Mouse (Mus musculus): ENCODE data around the gene Dnase1l2. TPM values are rescaled to one million over a fixed set of nuclear protein-coding genes. Genes with fewer than 3 reads are reported as not detected.

Dnase1l2 gene
- polyA plus RNA-seq, 2 experiments = 3.5 to 18.0 TPM

GRCm38 (mm10) chr17:24394456-24394855, 48.4 kb downstream of the Dnase1l2 start:
- no peak overlapping the region for H3K27ac ChIP-seq (replicated peaks; ENCODE audit: low read depth, low read length)
- no peak for TF ChIP-seq POLR2A (IDR thresholded peaks at IDR 0.05; ENCODE audit: borderline replicate concordance, extremely low read depth, insufficient read depth, insufficient read length)
- no peak for ATAC-seq (ENCODE audit: low FRiP score, low read depth)
- no peak overlapping the region for H3K9ac ChIP-seq (ENCODE audit: low read depth, low read length, severe bottlenecking)
- H3K4me2 ChIP-seq (replicated peaks; ENCODE audit: low read depth, low read length, severe bottlenecking) = no peak overlapping the region
- WGBS = 78% methylated on average over 7 of the region's 7 CpGs
- H3K4me3 ChIP-seq (replicated peaks; ENCODE audit: low read length) = no peak overlapping the region
- no peaks in the 10 kb centered on the region for H3K27me3 ChIP-seq (ENCODE audit: control insufficient read depth, insufficient read depth, low read length)
- no peaks in the 10 kb centered on the region for H3K9me3 ChIP-seq (ENCODE audit: control insufficient read depth, low read length)
- no peak for DNase-seq (ENCODE audit: low spot score)
- H3K36me3 ChIP-seq (ENCODE audit: control insufficient read depth, insufficient read depth, low read length) = no peaks in the 10 kb centered on the region; the same call in 1 of the 2 replicates
- H3K4me1 ChIP-seq (ENCODE audit: control insufficient read depth, insufficient read depth, low read length) = no peaks in the 10 kb centered on the region

GRCm38 (mm10) chr17:24393527-24393926, 49.4 kb downstream of the Dnase1l2 start:
- 8% methylated on average over 3 of the region's 4 CpGs for WGBS
- H3K27ac ChIP-seq (replicated peaks; ENCODE audit: low read depth, low read length) = no peak overlapping the region
- H3K27me3 ChIP-seq (ENCODE audit: control insufficient read depth, insufficient read depth, low read length) = no peaks in the 10 kb centered on the region
- ATAC-seq (ENCODE audit: low FRiP score, low read depth) = no peak
- no peak overlapping the region for H3K4me2 ChIP-seq (replicated peaks; ENCODE audit: low read depth, low read length, severe bottlenecking)
- no peaks in the 10 kb centered on the region for H3K4me1 ChIP-seq (ENCODE audit: control insufficient read depth, insufficient read depth, low read length)
- H3K4me3 ChIP-seq (replicated peaks; ENCODE audit: low read length) = no peak overlapping the region
- DNase-seq (ENCODE audit: low spot score) = no peak
- no peaks in the 10 kb centered on the region for H3K9me3 ChIP-seq (ENCODE audit: control insufficient read depth, low read length)
- H3K36me3 ChIP-seq (ENCODE audit: control insufficient read depth, insufficient read depth, low read length) = no peaks in the 10 kb centered on the region; the same call in 1 of the 2 replicates
- no peak for TF ChIP-seq POLR2A (IDR thresholded peaks at IDR 0.05; ENCODE audit: borderline replicate concordance, extremely low read depth, insufficient read depth, insufficient read length)
- H3K9ac ChIP-seq (ENCODE audit: low read depth, low read length, severe bottlenecking) = no peak overlapping the region

GRCm38 (mm10) chr17:24391149-24391548, 51.8 kb downstream of the Dnase1l2 start:
- Histone ChIP-seq H3K4me3 (replicated peaks; ENCODE audit: low read length) (no peak overlapping the region), H3K36me3 (ENCODE audit: control insufficient read depth, insufficient read depth, low read length) (no peaks in the 10 kb centered on the region), H3K9ac (ENCODE audit: low read depth, low read length, severe bottlenecking) (no peak overlapping the region), H3K9me3 (ENCODE audit: control insufficient read depth, low read length) (no peaks in the 10 kb centered on the region), H3K4me1 (ENCODE audit: control insufficient read depth, insufficient read depth, low read length) (no peaks in the 10 kb centered on the region), H3K4me2 (replicated peaks; ENCODE audit: low read depth, low read length, severe bottlenecking) (no peak overlapping the region), H3K27ac (replicated peaks; ENCODE audit: low read depth, low read length) (no peak overlapping the region), H3K27me3 (ENCODE audit: control insufficient read depth, insufficient read depth, low read length) (no peaks in the 10 kb centered on the region)
- ATAC-seq (ENCODE audit: low FRiP score, low read depth) (no peak), DNase-seq (ENCODE audit: low spot score) (no peak)
- no peak for TF ChIP-seq POLR2A (IDR thresholded peaks at IDR 0.05; ENCODE audit: borderline replicate concordance, extremely low read depth, insufficient read depth, insufficient read length)
- 61% methylated on average over 8 of the region's 8 CpGs for WGBS

Other genes with a start within 250 kb of the Dnase1l2 start
- gene Tbc1d24, start 237.5 kb downstream of the Dnase1l2 start, polyA plus RNA-seq (2012; rRNA removed) = 31.9 and 52.5 TPM in 2 replicates
- 6.3 and 8.0 TPM in 2 replicates for gene Tbc1d24, start 237.5 kb downstream of the Dnase1l2 start, polyA plus RNA-seq (2014; fragmentation: Nextera tagmentation; extraction: Ambion mirVana)
- 32.6 and 42.5 TPM in 2 replicates for gene Ntn3, start 233.6 kb downstream of the Dnase1l2 start, polyA plus RNA-seq (2012; rRNA removed)
- gene Ntn3, start 233.6 kb downstream of the Dnase1l2 start, polyA plus RNA-seq (2014; fragmentation: Nextera tagmentation; extraction: Ambion mirVana) = 14.5 and 19.8 TPM in 2 replicates
- 35.4 and 39.2 TPM in 2 replicates for gene Tedc2, start 222.3 kb downstream of the Dnase1l2 start, polyA plus RNA-seq (2012; rRNA removed)
- 10.2 and 12.2 TPM in 2 replicates for gene Tedc2, start 222.3 kb downstream of the Dnase1l2 start, polyA plus RNA-seq (2014; fragmentation: Nextera tagmentation; extraction: Ambion mirVana)
- gene Ccnf, start 191.6 kb downstream of the Dnase1l2 start, polyA plus RNA-seq (2012; rRNA removed) = 35.4 and 36.6 TPM in 2 replicates
- gene Ccnf, start 191.6 kb downstream of the Dnase1l2 start, polyA plus RNA-seq (2014; fragmentation: Nextera tagmentation; extraction: Ambion mirVana) = 41.8 and 49.9 TPM in 2 replicates
- gene Abca17, start 92.0 kb downstream of the Dnase1l2 start, polyA plus RNA-seq (2012; rRNA removed) = 0.05 and 0.12 TPM in 2 replicates
- gene Abca17, start 92.0 kb downstream of the Dnase1l2 start, polyA plus RNA-seq (2014; fragmentation: Nextera tagmentation; extraction: Ambion mirVana) = 0.14 TPM in 1 of 2 replicates, not detected in the other
- gene Abca3, start 91.2 kb downstream of the Dnase1l2 start, polyA plus RNA-seq (2012; rRNA removed) = 12.4 and 15.5 TPM in 2 replicates
- gene Abca3, start 91.2 kb downstream of the Dnase1l2 start, polyA plus RNA-seq (2014; fragmentation: Nextera tagmentation; extraction: Ambion mirVana) = 9.0 and 10.6 TPM in 2 replicates
- gene Rnps1, start 28.5 kb downstream of the Dnase1l2 start, polyA plus RNA-seq (2012; rRNA removed) = 333 and 363 TPM in 2 replicates
- gene Rnps1, start 28.5 kb downstream of the Dnase1l2 start, polyA plus RNA-seq (2014; fragmentation: Nextera tagmentation; extraction: Ambion mirVana) = 236 and 254 TPM in 2 replicates
- 48.5 and 51.0 TPM in 2 replicates for gene Eci1, start 16.5 kb downstream of the Dnase1l2 start, polyA plus RNA-seq (2012; rRNA removed)
- 51.7 and 64.3 TPM in 2 replicates for gene Eci1, start 16.5 kb downstream of the Dnase1l2 start, polyA plus RNA-seq (2014; fragmentation: Nextera tagmentation; extraction: Ambion mirVana)
- 80.6 and 95.0 TPM in 2 replicates for gene E4f1, start 27.2 kb upstream of the Dnase1l2 start, polyA plus RNA-seq (2012; rRNA removed)
- 16.6 and 19.3 TPM in 2 replicates for gene E4f1, start 27.2 kb upstream of the Dnase1l2 start, polyA plus RNA-seq (2014; fragmentation: Nextera tagmentation; extraction: Ambion mirVana)
- 37.6 and 49.6 TPM in 2 replicates for gene Pgp, start 27.3 kb upstream of the Dnase1l2 start, polyA plus RNA-seq (2012; rRNA removed)
- gene Pgp, start 27.3 kb upstream of the Dnase1l2 start, polyA plus RNA-seq (2014; fragmentation: Nextera tagmentation; extraction: Ambion mirVana) = 52.9 TPM in 2 replicates
- gene Bricd5, start 30.8 kb upstream of the Dnase1l2 start, polyA plus RNA-seq (2012; rRNA removed) = 0.86 and 0.89 TPM in 2 replicates
- gene Bricd5, start 30.8 kb upstream of the Dnase1l2 start, polyA plus RNA-seq (2014; fragmentation: Nextera tagmentation; extraction: Ambion mirVana) = not detected in 2 replicates
- gene Mlst8, start 36.0 kb upstream of the Dnase1l2 start, polyA plus RNA-seq (2012; rRNA removed) = 46.3 and 54.9 TPM in 2 replicates
- 27.8 and 29.3 TPM in 2 replicates for gene Mlst8, start 36.0 kb upstream of the Dnase1l2 start, polyA plus RNA-seq (2014; fragmentation: Nextera tagmentation; extraction: Ambion mirVana)
- gene Caskin1, start 45.5 kb upstream of the Dnase1l2 start, polyA plus RNA-seq (2012; rRNA removed) = 18.1 and 23.1 TPM in 2 replicates
- 3.1 and 4.3 TPM in 2 replicates for gene Caskin1, start 45.5 kb upstream of the Dnase1l2 start, polyA plus RNA-seq (2014; fragmentation: Nextera tagmentation; extraction: Ambion mirVana)
- gene Traf7, start 84.8 kb upstream of the Dnase1l2 start, polyA plus RNA-seq (2012; rRNA removed) = 308 and 376 TPM in 2 replicates
- 81.3 and 91.0 TPM in 2 replicates for gene Traf7, start 84.8 kb upstream of the Dnase1l2 start, polyA plus RNA-seq (2014; fragmentation: Nextera tagmentation; extraction: Ambion mirVana)
- gene Rab26, start 91.1 kb upstream of the Dnase1l2 start, polyA plus RNA-seq (2012; rRNA removed) = 2.0 and 3.0 TPM in 2 replicates
- gene Rab26, start 91.1 kb upstream of the Dnase1l2 start, polyA plus RNA-seq (2014; fragmentation: Nextera tagmentation; extraction: Ambion mirVana) = 4.1 and 6.1 TPM in 2 replicates
- gene Pkd1, start 106.7 kb upstream of the Dnase1l2 start, polyA plus RNA-seq (2012; rRNA removed) = 73.6 and 106 TPM in 2 replicates
- gene Pkd1, start 106.7 kb upstream of the Dnase1l2 start, polyA plus RNA-seq (2014; fragmentation: Nextera tagmentation; extraction: Ambion mirVana) = 49.1 and 50.5 TPM in 2 replicates
- 162 and 199 TPM in 2 replicates for gene Tsc2, start 189.5 kb upstream of the Dnase1l2 start, polyA plus RNA-seq (2012; rRNA removed)
- 62.9 and 70.6 TPM in 2 replicates for gene Tsc2, start 189.5 kb upstream of the Dnase1l2 start, polyA plus RNA-seq (2014; fragmentation: Nextera tagmentation; extraction: Ambion mirVana)
- 28.5 and 30.0 TPM in 2 replicates for gene Nthl1, start 189.6 kb upstream of the Dnase1l2 start, polyA plus RNA-seq (2012; rRNA removed)
- 17.8 and 21.5 TPM in 2 replicates for gene Nthl1, start 189.6 kb upstream of the Dnase1l2 start, polyA plus RNA-seq (2014; fragmentation: Nextera tagmentation; extraction: Ambion mirVana)
- 56.2 and 65.0 TPM in 2 replicates for gene Slc9a3r2, start 207.2 kb upstream of the Dnase1l2 start, polyA plus RNA-seq (2012; rRNA removed)
- gene Slc9a3r2, start 207.2 kb upstream of the Dnase1l2 start, polyA plus RNA-seq (2014; fragmentation: Nextera tagmentation; extraction: Ambion mirVana) = 60.1 and 71.5 TPM in 2 replicates
- 0.47 and 0.58 TPM in 2 replicates for gene Npw, start 215.4 kb upstream of the Dnase1l2 start, polyA plus RNA-seq (2012; rRNA removed)
- gene Npw, start 215.4 kb upstream of the Dnase1l2 start, polyA plus RNA-seq (2014; fragmentation: Nextera tagmentation; extraction: Ambion mirVana) = 0.33 and 0.41 TPM in 2 replicates
- 91.4 and 112 TPM in 2 replicates for gene Zfp598, start 226.6 kb upstream of the Dnase1l2 start, polyA plus RNA-seq (2012; rRNA removed)
- gene Zfp598, start 226.6 kb upstream of the Dnase1l2 start, polyA plus RNA-seq (2014; fragmentation: Nextera tagmentation; extraction: Ambion mirVana) = 29.9 and 31.8 TPM in 2 replicates
- gene Syngr3, start 246.8 kb upstream of the Dnase1l2 start, polyA plus RNA-seq (2012; rRNA removed) = 2.6 and 3.0 TPM in 2 replicates
- 3.1 and 4.9 TPM in 2 replicates for gene Syngr3, start 246.8 kb upstream of the Dnase1l2 start, polyA plus RNA-seq (2014; fragmentation: Nextera tagmentation; extraction: Ambion mirVana)

Data from limb, embryonic 14.5 days (tissue).